Mouse (Mus musculus) spleen, adult 12 weeks (tissue): ENCODE measurements around the gene Kcnk7.

Experiments used
- DNase-seq: peaks from one replicate; pipeline ENCODE4 v3.0.0; 2022; ENCODE audit warnings: low spot score

Kcnk7 gene

DNA sequence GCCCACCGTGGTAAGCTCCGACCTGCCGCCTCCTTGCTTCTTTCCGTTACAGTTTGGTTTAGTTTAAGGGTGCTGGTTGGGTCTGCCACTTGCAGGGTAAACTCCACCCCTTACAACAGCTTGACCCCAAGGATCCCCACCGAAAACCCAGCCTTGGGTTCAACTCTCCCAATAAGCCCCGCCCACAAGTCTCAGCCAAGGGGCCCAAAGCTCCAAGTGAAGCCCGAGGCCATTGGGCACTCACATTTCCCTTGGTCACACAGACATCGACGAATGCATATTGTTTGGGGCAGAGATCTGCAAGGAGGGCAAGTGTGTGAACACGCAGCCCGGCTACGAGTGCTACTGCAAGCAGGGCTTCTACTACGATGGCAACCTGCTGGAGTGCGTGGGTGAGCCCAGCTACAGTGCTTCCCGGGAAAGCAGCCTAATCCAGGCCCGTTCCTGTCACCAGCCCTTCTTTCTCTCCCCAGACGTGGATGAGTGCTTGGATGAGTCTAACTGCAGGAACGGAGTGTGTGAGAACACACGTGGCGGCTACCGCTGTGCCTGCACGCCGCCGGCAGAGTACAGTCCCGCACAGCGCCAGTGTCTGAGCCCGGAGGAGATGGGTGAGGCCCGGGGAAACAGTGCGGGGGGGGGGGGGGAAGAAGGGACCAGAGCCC, 52.3 kb downstream of the Kcnk7 start:
- no peak for DNase-seq
